Mouse (Mus musculus) layer of hippocampus, postnatal 10 days (tissue): ENCODE measurements at regions not wholly inside any gene's neighbourhood (a gene's known extent, or its start where the extent isn't known, plus 50 kb on each side); places are given as distances from the start of the nearest gene placed in this dataset.

Experiments used
- DNase-seq, 2 experiments: peaks; one replicate each; pipeline ENCODE4 v3.0.0; 2021; ENCODE audit warnings: low spot score in 2 of 2

- no peak for DNase-seq
Observed at GRCm38 (mm10) chr3:49096118-49096517, 661.0 kb downstream of the Pcdh18 start.

- peak; percentile 64 to 74 for DNase-seq
Observed at GRCm38 (mm10) chr3:49093818-49094680, 663.1 kb downstream of the Pcdh18 start.

GRCm38 (mm10) chr3:49068801-49069200, 688.3 kb downstream of the Pcdh18 start:
- DNase-seq, result no peak

- no peak for DNase-seq
Observed at GRCm38 (mm10) chr3:49062081-49062480, 695.0 kb downstream of the Pcdh18 start.

- DNase-seq, result peak; percentile 17 to 47
Observed at GRCm38 (mm10) chr3:49032981-49033380, 724.1 kb downstream of the Pcdh18 start.

- peak; percentile 5 to 17 for DNase-seq
Observed at GRCm38 (mm10) chr3:49009211-49009967, 747.7 kb downstream of the Pcdh18 start.
